Mouse (Mus musculus) bone marrow macrophage, adult 2 months (primary cell): ENCODE measurements around the gene Susd1. TPM values are rescaled to one million over a fixed set of nuclear protein-coding genes. Genes with fewer than 3 reads are reported as not detected.

ENCODE experiments used
- H3K27ac ChIP-seq: 2 replicates; pipeline ENCODE4 v1.5.1; 2012; ENCODE audit warnings: low read depth, low read length; ENCODE audit not compliant: insufficient read depth
- H3K4me1 ChIP-seq: 2 replicates; pipeline ENCODE4 v1.6.1; 2012; ENCODE audit warnings: low read length; ENCODE audit not compliant: control insufficient read depth, insufficient read depth
- H3K4me3 ChIP-seq: 2 replicates; pipeline ENCODE4 v1.5.1; 2012; ENCODE audit warnings: mild to moderate bottlenecking, low read length, moderate library complexity; ENCODE audit not compliant: insufficient read depth
- CTCF ChIP-seq: IDR thresholded peaks from 2 replicates; pipeline ENCODE4 v1.5.1; 2012; ENCODE audit warnings: low read depth, mild to moderate bottlenecking, low read length, moderate library complexity
- POLR2A ChIP-seq: IDR thresholded peaks from 2 replicates; pipeline ENCODE4 v1.6.1; 2012; ENCODE audit warnings: mild to moderate bottlenecking, low read depth, low read length, borderline replicate concordance
- polyA plus RNA-seq: library from polyadenylated mRNA; stranded (reverse); fragments of >200 nt; gene quantifications from 2 replicates; pipeline ENCODE4 v1.2.4, GENCODE M21; 2012; ENCODE audit not compliant: missing spikeins, insufficient read depth, insufficient read length

Susd1 gene
- polyA plus RNA-seq, 1 experiment: 18.1 TPM

DNA sequence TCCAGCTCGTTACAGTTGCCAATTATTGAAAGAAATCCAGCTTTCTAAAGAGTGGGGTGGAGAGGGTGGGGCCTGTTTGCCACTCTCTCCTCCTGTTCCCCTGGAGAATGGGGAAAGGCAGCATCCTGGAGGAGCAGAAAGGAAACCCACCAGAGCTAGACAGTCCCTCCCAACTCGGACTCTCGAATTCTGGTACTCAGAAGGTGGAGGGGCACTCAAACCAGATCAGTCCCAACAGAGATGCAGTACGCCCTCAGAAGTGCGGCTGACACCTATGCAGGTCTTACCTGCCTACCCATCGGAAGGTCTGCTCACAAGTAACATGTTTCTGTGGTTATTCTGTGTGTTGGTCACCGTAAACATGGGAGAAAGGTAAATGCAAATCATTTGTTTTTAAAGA lies 109.6 kb downstream of the Susd1 start:
- no peak overlapping the region for H3K27ac ChIP-seq
- peaks cover 35% of the 10 kb centered on the region for H3K4me1 ChIP-seq
- no peak for TF ChIP-seq POLR2A
- TF ChIP-seq CTCF: no peak
- H3K4me3 ChIP-seq: no peak overlapping the region

DNA sequence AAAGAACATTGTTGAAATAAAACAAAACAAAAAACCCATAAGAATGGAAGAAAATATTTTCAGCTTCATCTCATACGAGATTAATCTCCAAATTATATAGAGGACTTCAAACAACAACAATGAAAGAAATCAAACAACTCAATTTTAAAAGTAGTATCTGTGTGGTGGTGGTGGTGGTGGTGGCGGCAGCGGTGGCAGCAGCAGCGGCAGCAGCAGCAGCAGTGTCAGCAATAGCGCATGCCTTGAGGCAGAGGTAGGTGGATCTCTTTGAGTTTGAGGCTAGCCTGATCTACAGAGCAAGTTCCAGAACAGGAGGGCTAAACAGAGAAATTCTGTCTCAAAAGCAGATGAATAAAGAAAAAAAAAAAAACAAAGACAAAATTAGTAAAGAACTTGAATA lies 110.4 kb downstream of the Susd1 start:
- no peak overlapping the region for H3K27ac ChIP-seq
- TF ChIP-seq POLR2A (no peak), CTCF (no peak)
- no peak overlapping the region for H3K4me3 ChIP-seq
- peaks cover 26% of the 10 kb centered on the region for H3K4me1 ChIP-seq

DNA sequence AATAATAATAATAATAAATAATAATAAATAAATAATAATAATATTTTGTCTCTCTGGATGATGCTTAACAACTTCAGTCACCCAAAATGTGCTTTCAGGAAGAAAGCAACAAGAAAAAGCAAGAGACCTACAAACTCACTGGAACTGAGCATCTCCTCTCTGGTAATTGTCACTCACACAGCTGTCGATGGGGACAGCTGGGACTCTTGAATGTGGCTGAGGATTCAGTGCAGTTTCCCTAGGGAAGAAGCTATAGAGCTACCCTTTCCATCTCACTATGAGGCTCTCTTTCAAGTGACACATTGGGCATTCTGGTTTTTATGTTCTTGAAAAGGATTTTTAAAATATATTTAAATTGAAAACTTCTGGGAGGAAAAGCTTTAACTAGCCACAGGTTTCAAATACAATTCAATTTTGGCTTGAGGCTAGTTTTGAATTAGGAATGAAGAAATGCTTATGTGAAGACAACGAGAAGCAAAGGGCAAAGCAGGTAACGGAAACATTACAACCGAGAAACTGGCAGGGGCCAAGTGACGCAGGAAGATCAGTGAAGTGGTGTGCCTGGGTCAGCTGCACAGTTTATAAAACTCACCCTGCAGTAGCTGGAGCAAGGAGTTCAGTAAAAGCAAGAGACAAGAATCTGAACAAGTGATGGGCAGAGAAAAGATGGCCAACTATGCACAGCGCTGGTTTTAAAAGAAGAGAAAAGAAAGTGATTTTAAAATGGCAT lies 112.2 kb downstream of the Susd1 start:
- no peak overlapping the region for H3K4me3 ChIP-seq
- H3K4me1 ChIP-seq: peaks cover 13% of the 10 kb centered on the region
- no peak overlapping the region for H3K27ac ChIP-seq
- TF ChIP-seq POLR2A (no peak), CTCF (no peak)

DNA sequence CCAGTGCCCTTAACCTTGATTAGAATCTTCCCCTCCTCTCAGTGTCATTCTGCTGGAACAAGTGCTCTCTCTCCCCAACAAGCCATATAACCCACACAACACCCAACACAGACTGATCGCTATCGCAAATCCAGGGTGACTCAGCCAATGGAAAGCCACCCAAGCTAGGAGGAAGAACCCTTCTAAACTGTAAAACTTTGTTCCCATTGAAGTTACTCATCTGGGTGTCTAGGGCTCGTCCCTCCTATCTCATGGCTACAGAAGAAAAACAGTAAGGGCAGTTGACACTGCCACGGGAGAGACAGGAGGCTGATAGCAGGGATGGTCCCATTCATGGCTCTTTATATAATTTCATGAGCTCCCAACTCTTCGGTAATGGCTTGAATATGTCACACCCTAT lies 114.1 kb downstream of the Susd1 start:
- no peaks in the 10 kb centered on the region for H3K4me1 ChIP-seq
- no peak overlapping the region for H3K27ac ChIP-seq
- no peak for TF ChIP-seq CTCF
- TF ChIP-seq POLR2A: no peak
- no peak overlapping the region for H3K4me3 ChIP-seq

DNA sequence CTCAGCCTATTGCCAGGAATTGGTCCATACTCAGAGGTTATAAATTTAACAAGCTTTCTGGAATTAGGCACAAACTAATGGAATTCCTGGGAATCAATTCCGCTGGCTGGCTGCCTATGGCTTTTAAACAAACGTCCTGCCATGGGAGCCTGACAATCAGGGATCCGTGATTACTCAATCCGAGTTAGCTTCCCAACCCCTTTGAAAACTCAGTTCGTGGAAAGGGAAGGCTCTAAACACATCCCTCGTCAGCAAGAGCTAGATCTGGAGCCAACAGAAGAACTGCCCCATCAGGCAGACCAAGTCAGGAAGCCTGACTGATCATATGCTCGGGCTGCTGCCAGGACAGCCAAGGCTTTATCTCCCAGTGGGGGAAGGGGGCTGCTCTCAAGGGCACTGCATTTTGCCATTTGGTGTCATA lies 115.2 kb downstream of the Susd1 start:
- TF ChIP-seq CTCF (no peak), POLR2A (no peak)
- H3K4me1 ChIP-seq: no peaks in the 10 kb centered on the region
- H3K27ac ChIP-seq: no peak overlapping the region
- no peak overlapping the region for H3K4me3 ChIP-seq

DNA sequence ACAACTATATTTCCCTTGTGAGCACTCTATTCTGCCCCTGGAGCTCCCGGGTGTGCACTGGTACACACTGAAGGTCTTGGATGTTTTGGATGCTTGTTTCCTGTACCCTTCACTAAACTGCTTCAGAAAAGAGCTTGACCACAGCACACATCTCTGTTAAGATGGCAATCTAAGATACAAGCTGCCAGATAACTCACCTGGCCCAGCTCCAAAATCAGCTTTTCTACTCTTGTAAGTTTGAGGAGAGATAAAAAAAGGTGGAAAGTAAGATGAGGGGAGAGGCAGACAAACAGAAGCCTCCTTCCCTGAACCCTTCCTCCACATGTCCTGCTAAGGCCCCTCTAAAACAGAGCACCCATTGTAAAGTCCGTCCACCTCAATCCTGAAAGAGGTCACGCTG lies 115.7 kb downstream of the Susd1 start:
- Histone ChIP-seq H3K4me1 (no peaks in the 10 kb centered on the region), H3K27ac (no peak overlapping the region)

DNA sequence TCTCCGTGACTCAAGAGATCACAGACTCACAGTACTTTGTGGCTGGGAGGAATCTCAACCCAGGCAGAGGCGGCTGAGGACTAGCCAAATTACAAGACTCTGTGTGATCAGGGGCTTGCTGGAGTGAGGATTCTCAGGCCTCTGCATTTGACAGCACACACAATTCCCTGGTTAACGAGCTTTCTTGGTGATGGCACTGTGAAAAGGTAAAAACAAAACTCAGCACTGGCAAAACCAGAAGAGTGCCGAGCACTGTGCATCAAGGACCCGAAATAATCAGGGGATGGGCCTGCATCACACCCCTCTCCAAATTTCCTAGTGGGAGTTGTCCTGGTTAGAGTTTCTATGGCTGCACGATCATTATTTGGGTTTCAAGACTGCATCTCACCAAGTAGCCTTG lies 116.4 kb downstream of the Susd1 start:
- Histone ChIP-seq H3K27ac (no peak overlapping the region), H3K4me3 (no peak overlapping the region), H3K4me1 (no peaks in the 10 kb centered on the region)
- TF ChIP-seq POLR2A: no peak
- no peak for TF ChIP-seq CTCF

More for the DNA sequence above, 115.7 kb downstream of the Susd1 start:
- H3K4me3 ChIP-seq: no peak overlapping the region
- no peak for TF ChIP-seq CTCF
- no peak for TF ChIP-seq POLR2A

DNA sequence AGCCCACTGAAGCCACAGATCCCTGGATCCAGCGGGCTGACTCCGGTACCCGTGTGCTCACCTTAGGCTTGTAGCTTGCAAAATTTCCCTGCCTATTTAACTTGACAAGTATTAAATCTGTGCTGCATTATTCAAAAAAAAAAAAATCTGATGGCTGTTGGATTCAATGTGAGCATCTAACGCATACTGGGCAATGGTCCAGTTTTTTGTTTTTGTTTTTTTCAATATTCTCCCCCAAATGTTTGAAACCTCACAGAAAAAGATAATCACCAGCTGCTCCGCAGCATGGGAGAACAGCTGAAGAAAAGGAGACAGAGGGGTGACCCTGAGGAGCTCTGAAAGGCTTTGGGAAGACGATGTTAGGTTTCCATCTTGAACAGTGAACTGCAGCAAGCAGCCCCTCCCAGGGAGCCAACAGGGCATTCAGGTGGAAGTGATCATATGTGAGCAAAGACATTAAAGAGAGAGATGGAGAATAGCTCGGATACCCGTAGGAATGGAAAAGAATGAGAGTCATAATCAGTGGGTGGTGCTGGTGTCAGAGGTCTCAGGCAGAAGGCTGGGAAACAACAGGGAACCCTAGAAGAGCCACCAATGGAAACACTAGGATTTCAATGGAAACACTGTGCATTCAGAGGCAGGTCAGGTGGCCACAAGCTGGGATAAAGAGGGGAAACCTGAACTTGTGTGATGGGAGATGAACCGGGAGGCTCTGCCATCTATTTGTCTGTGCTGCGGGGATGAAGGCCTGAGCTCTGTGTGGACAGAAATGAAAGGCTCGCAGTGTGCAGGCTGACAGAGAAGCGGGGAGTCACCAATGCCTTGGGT lies 117.0 kb downstream of the Susd1 start:
- H3K4me1 ChIP-seq: no peaks in the 10 kb centered on the region
- H3K27ac ChIP-seq: no peak overlapping the region
- H3K4me3 ChIP-seq: no peak overlapping the region
- no peak for TF ChIP-seq POLR2A
- no peak for TF ChIP-seq CTCF

DNA sequence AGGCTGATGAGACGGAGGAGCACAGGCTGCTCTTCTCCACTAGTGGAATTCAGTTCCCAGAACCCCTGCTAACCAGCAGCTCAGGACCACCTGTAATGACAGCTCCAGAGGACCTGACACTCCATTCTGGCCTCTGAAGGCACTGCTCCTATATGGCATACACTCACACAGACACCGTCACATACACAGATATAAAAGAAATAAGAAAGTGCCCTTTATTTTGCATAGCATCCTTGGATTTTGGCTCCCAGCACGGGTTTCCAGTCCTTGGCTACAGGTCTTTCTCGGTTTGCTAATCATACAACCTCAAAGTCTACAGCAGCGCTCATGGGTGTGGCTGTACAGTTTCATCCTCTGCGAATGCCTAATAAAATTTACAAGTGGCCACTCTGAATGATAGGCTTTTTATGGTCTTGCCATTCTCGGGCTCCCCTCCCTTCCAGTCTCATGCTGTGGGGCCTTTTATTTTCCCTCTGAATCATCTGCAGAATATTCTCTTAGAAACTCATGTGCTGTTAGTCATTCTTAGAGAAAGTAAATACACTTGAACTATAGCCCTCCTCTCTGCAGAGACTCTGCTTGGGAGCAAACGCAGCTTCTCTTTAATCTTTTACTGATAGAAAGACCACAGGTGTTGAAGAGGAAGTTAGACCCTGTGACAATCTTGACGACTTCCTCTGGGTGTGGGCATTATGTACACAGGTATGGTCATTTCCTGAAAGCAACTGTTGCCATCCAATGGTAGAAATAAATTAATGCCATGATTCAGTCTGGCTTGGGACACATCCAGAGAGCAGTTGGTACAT lies 119.1 kb downstream of the Susd1 start:
- H3K4me3 ChIP-seq: no peak overlapping the region
- no peak overlapping the region for H3K27ac ChIP-seq
- no peaks in the 10 kb centered on the region for H3K4me1 ChIP-seq
- no peak for TF ChIP-seq CTCF
- no peak for TF ChIP-seq POLR2A
